Comparison of ENCODE assay signal across 23 mouse cellular contexts in genomic region chr19:33040991-33041390, GRCm38 (mm10).
"Had no signal": no experiment of that assay in that cellular context is flagged by ENCODE, and none has a peak within 500 bp of the region (broad histone marks: within the 10 kb centered on the region; RNA-seq: fewer than 3 reads in every experiment).

No protein-coding gene starts in this region.

- H3K4me2 ChIP-seq: heart, embryonic 12.5 days; hindbrain, embryonic 13.5 days; hindbrain, embryonic 15.5 days; kidney, embryonic 15.5 days; limb, embryonic 13.5 days; limb, embryonic 15.5 days had no signal

- ATAC-seq: forebrain, postnatal 0 days; hindbrain, postnatal 0 days; intestine, embryonic 16.5 days had no signal

- H3K4me3 ChIP-seq: heart, embryonic 10.5 days; heart, embryonic 12.5 days; hindbrain, embryonic 13.5 days; hindbrain, embryonic 15.5 days; kidney, embryonic 15.5 days; limb, embryonic 13.5 days; limb, embryonic 15.5 days had no signal

- H3K27ac ChIP-seq: heart, embryonic 10.5 days; hindbrain, embryonic 13.5 days; hindbrain, embryonic 15.5 days; hindbrain, postnatal 0 days; kidney, embryonic 15.5 days; kidney, postnatal 0 days; limb, embryonic 13.5 days; limb, embryonic 15.5 days had no signal

- H3K9ac ChIP-seq: forebrain, postnatal 0 days; heart, embryonic 12.5 days; hindbrain, embryonic 13.5 days; hindbrain, embryonic 15.5 days; kidney, embryonic 15.5 days; limb, embryonic 13.5 days; limb, embryonic 15.5 days had no signal

- H3K4me1 ChIP-seq: heart, embryonic 10.5 days; hindbrain, embryonic 13.5 days; hindbrain, embryonic 15.5 days had no signal

- H3K27me3 ChIP-seq: heart, embryonic 12.5 days; hindbrain, embryonic 13.5 days; hindbrain, embryonic 15.5 days; kidney, embryonic 15.5 days; limb, embryonic 15.5 days had no signal

- DNase-seq: forebrain, postnatal 0 days; gastrocnemius, postnatal 14 days; gastrocnemius, postnatal 36 days; heart, postnatal 14 days; heart, postnatal 36 days; kidney, adult 11 months; kidney, adult 2 months; kidney, adult 9 months; kidney, postnatal 14 days; kidney, postnatal 36 days; layer of hippocampus, adult 9-11 months; layer of hippocampus, postnatal 36 days; left cerebral cortex, postnatal 4 days had no signal

- H3K9me3 ChIP-seq: heart, embryonic 10.5 days; heart, embryonic 12.5 days; hindbrain, embryonic 13.5 days; hindbrain, embryonic 15.5 days; kidney, embryonic 15.5 days; limb, embryonic 13.5 days; limb, embryonic 15.5 days had no signal

- H3K36me3 ChIP-seq: heart, embryonic 10.5 days; heart, embryonic 12.5 days; hindbrain, embryonic 13.5 days; hindbrain, embryonic 15.5 days; kidney, embryonic 15.5 days; limb, embryonic 13.5 days; limb, embryonic 15.5 days had no signal
